Mouse (Mus musculus) MEL (cell line): ENCODE results near the gene Mrpl3. TPM values are rescaled to one million over a fixed set of nuclear protein-coding genes. Genes with fewer than 3 reads are reported as not detected.

Experiments
- DNase-seq: peaks from one replicate; pipeline ENCODE4 v3.0.0; 2011; ENCODE audit warnings: low read depth, low spot score
- H3K27ac ChIP-seq: 2 replicates; pipeline ENCODE4 v1.5.1; 2012; ENCODE audit warnings: low read depth, mild to moderate bottlenecking, control low read depth, low read length, moderate library complexity; ENCODE audit not compliant: control insufficient read depth
- H3K27me3 ChIP-seq, 2 experiments: fragments of 150-350 bp in 1 of 2; sonication (generic) in 1 of 2; 2 replicates each; pipeline ENCODE4 v1.6.1; 2012; ENCODE audit warnings: low read length in 2 of 2, mild to moderate bottlenecking in 2 of 2, improper control_type of control experiment in 1 of 2, moderate library complexity in 1 of 2; ENCODE audit not compliant: insufficient read depth in 2 of 2, control insufficient read depth in 1 of 2
- H3K36me3 ChIP-seq, 2 experiments: 2 replicates each; pipeline ENCODE4 v1.6.1; 2012 to 2014; ENCODE audit warnings: low read length in 2 of 2, improper control_type of control experiment in 1 of 2, inconsistent platforms in 1 of 2, mild to moderate bottlenecking in 1 of 2; ENCODE audit not compliant: insufficient read depth in 2 of 2, control insufficient read depth in 1 of 2
- H3K4me1 ChIP-seq, 2 experiments: fragments of 150-350 bp in 1 of 2; sonication (generic) in 1 of 2; 2 replicates each; pipeline ENCODE4 v1.6.1; 2012; ENCODE audit warnings: low read length in 2 of 2, improper control_type of control experiment in 1 of 2, mild to moderate bottlenecking in 1 of 2; ENCODE audit not compliant: insufficient read depth in 2 of 2, control insufficient read depth in 1 of 2
- H3K4me3 ChIP-seq, 2 experiments: fragments of 150-350 bp in 1 of 2; sonication (generic) in 1 of 2; 2 replicates each; pipeline ENCODE4 v1.5.1; 2012; ENCODE audit warnings: low read depth in 2 of 2, low read length in 2 of 2, mild to moderate bottlenecking in 2 of 2, moderate library complexity in 2 of 2, control low read depth in 1 of 2, improper control_type of control experiment in 1 of 2; ENCODE audit not compliant: control insufficient read depth in 1 of 2, insufficient read depth in 1 of 2
- H3K79me2 ChIP-seq: 2 replicates; pipeline ENCODE4 v1.6.1; 2012; ENCODE audit warnings: mild to moderate bottlenecking, low read length, moderate library complexity; ENCODE audit not compliant: control insufficient read depth, poor library complexity, insufficient read depth
- H3K9ac ChIP-seq: 2 replicates; pipeline ENCODE4 v1.6.1; 2012; ENCODE audit warnings: low read depth, mild to moderate bottlenecking, control low read depth, low read length, moderate library complexity; ENCODE audit not compliant: control insufficient read depth, poor library complexity, severe bottlenecking
- H3K9me3 ChIP-seq: fragments of 150-350 bp; sonication (generic); replicated peaks from 2 replicates; pipeline ENCODE4 v1.6.1; 2012; ENCODE audit warnings: mild to moderate bottlenecking, low read length, improper control_type of control experiment, moderate library complexity; ENCODE audit not compliant: insufficient read depth
- BHLHE40 ChIP-seq: IDR thresholded peaks from 2 replicates; pipeline ENCODE4 v1.6.1; 2012; ENCODE audit warnings: low read depth, mild to moderate bottlenecking, inconsistent platforms, low read length, improper control_type of control experiment, borderline replicate concordance
- CHD1 ChIP-seq: IDR thresholded peaks from 2 replicates; pipeline ENCODE4 v1.6.1; 2012; ENCODE audit warnings: low read depth, mild to moderate bottlenecking, inconsistent platforms, low read length, improper control_type of control experiment
- CHD2 ChIP-seq: IDR thresholded peaks from 2 replicates; pipeline ENCODE4 v1.6.1; 2011; ENCODE audit warnings: low read length, improper control_type of control experiment
- EP300 ChIP-seq, 2 experiments: IDR thresholded peaks; 2 replicates each; pipeline ENCODE4 v1.6.1; 2011; ENCODE audit warnings: improper control_type of control experiment in 2 of 2, low read length in 2 of 2, low read depth in 1 of 2, mild to moderate bottlenecking in 1 of 2
- ETS1 ChIP-seq: IDR thresholded peaks from 2 replicates; pipeline ENCODE4 v1.6.1; 2012; ENCODE audit warnings: low read depth, mild to moderate bottlenecking, inconsistent platforms, low read length, improper control_type of control experiment, moderate library complexity
- GABPA ChIP-seq: IDR thresholded peaks from 2 replicates; pipeline ENCODE4 v1.6.1; 2012; ENCODE audit warnings: low read depth, mild to moderate bottlenecking, inconsistent platforms, low read length, improper control_type of control experiment, moderate library complexity
- GATA1 ChIP-seq: IDR thresholded peaks from 2 replicates; pipeline ENCODE4 v1.6.1; 2011; ENCODE audit warnings: low read depth, low read length, improper control_type of control experiment
- KAT2A ChIP-seq: conservative IDR thresholded peaks from 2 replicates; pipeline ENCODE4 v1.6.1; 2012; ENCODE audit warnings: low read depth, low read length, improper control_type of control experiment, inconsistent platforms
- MAFK ChIP-seq: IDR thresholded peaks from 2 replicates; pipeline ENCODE4 v1.6.1; 2011; ENCODE audit warnings: low read depth, mild to moderate bottlenecking, low read length, improper control_type of control experiment, borderline replicate concordance
- MXI1 ChIP-seq: IDR thresholded peaks from 2 replicates; pipeline ENCODE4 v1.6.1; 2011; ENCODE audit warnings: mild to moderate bottlenecking, low read depth, low read length, improper control_type of control experiment
- MYC ChIP-seq: IDR thresholded peaks from 2 replicates; pipeline ENCODE4 v1.6.1; 2011; ENCODE audit warnings: low read depth, mild to moderate bottlenecking, low read length, improper control_type of control experiment, moderate library complexity
- NELFE ChIP-seq: IDR thresholded peaks from 2 replicates; pipeline ENCODE4 v1.6.1; 2011; ENCODE audit warnings: low read depth, low read length, improper control_type of control experiment
- POLR2A ChIP-seq, 2 experiments: IDR thresholded peaks; 2 replicates each; pipeline ENCODE4 v1.6.1; 2011 to 2012; ENCODE audit warnings: low read length in 2 of 2, mild to moderate bottlenecking in 2 of 2, control low read depth in 1 of 2, improper control_type of control experiment in 1 of 2, low read depth in 1 of 2, moderate library complexity in 1 of 2; ENCODE audit not compliant: control insufficient read depth in 1 of 2, insufficient read depth in 1 of 2, poor library complexity in 1 of 2
- POLR2AphosphoS2 ChIP-seq: IDR thresholded peaks from 2 replicates; pipeline ENCODE4 v1.6.1; 2011; ENCODE audit warnings: low read length, improper control_type of control experiment
- POLR2AphosphoS5 ChIP-seq: IDR thresholded peaks from 2 replicates; pipeline ENCODE4 v1.6.1; 2012; ENCODE audit warnings: low read depth, borderline replicate concordance, mild to moderate bottlenecking, inconsistent platforms, low read length, moderate library complexity, mixed read lengths
- SIN3A ChIP-seq: IDR thresholded peaks from 2 replicates; pipeline ENCODE4 v1.6.1; 2012; ENCODE audit warnings: low read length, improper control_type of control experiment, inconsistent platforms
- TBP ChIP-seq: IDR thresholded peaks from 2 replicates; pipeline ENCODE4 v1.8.0; 2011; ENCODE audit warnings: low read depth, low read length, improper control_type of control experiment
- USF2 ChIP-seq, 2 experiments: IDR thresholded peaks; 2 replicates each; pipeline ENCODE4 v1.6.1; 2011 to 2012; ENCODE audit warnings: improper control_type of control experiment in 2 of 2, low read length in 2 of 2, borderline replicate concordance in 1 of 2, inconsistent platforms in 1 of 2, low read depth in 1 of 2, mild to moderate bottlenecking in 1 of 2; ENCODE audit not compliant: insufficient read depth in 1 of 2
- ZC3H11A ChIP-seq: IDR thresholded peaks from 2 replicates; pipeline ENCODE4 v1.6.1; 2012; ENCODE audit warnings: low read depth, mild to moderate bottlenecking, inconsistent platforms, low read length, improper control_type of control experiment
- ZKSCAN1 ChIP-seq: IDR thresholded peaks from 2 replicates; pipeline ENCODE4 v1.6.1; 2012; ENCODE audit warnings: low read depth, mild to moderate bottlenecking, inconsistent platforms, low read length, improper control_type of control experiment, moderate library complexity
- polyA plus RNA-seq, 2 experiments: library from polyadenylated mRNA; stranded (reverse) in 1 of 2; unstranded in 1 of 2; fragments of >175 nt in 1 of 2; fragments of >200 nt in 1 of 2; gene quantifications; 2 replicates each; pipeline versions ENCODE4 v1.2.1 to v1.2.4; 2012; ENCODE audit warnings: low replicate concordance in 2 of 2, low read depth in 1 of 2; ENCODE audit not compliant: insufficient read length in 2 of 2, insufficient read depth in 1 of 2, missing spikeins in 1 of 2
- total RNA-seq: library from RNA; depleted of rRNA; stranded (reverse); fragments of 300-350 nt; gene quantifications from 2 replicates; pipeline ENCODE4 v1.2.3, GENCODE M21; 2012

The Mrpl3 gene
- total and polyA plus RNA-seq, 3 experiments = 177 to 209 TPM; not detected in 1

DNA sequence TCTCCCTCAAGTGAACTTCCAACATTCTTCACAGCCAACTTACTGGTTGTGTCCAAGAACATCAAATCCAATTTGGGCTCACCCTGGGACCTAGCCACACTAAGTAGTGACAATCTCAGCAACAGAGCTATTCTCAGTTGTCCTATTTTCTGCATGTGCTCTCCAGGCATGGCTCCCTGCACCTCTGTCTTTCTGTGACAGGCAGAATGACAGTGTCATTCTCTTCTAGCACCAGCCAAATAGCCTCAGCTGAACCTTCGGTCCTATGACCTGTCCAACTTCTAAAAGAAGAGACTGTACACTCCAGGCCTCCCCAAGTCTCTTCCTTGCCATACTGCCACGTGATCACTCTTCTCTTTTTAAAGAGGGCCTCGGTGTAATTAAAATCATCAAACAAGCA lies 24.7 kb upstream of the Mrpl3 start:
- Histone ChIP-seq H3K9ac (no peak overlapping the region), H3K9me3 (no peaks in the 10 kb centered on the region), H3K79me2 (no peaks in the 10 kb centered on the region), H3K36me3 (no peaks in the 10 kb centered on the region), H3K4me3 (no peak overlapping the region), H3K27me3 (no peaks in the 10 kb centered on the region), H3K4me1 (no peaks in the 10 kb centered on the region), H3K27ac (no peak overlapping the region)
- no peak for TF ChIP-seq USF2 (IDR thresholded peaks at IDR 0.05; ENCODE audit: borderline replicate concordance in 1 of 2, insufficient read depth in 1 of 2, low read depth in 1 of 2, low read length in 2 of 2)
- no peak for DNase-seq

GRCm38 (mm10) chr9:105032572-105032971 lies 20.5 kb upstream of the Mrpl3 start:
- H3K9ac ChIP-seq = no peak overlapping the region
- H3K36me3 ChIP-seq = no peaks in the 10 kb centered on the region
- H3K4me3 ChIP-seq = no peak overlapping the region
- no peak overlapping the region for H3K27ac ChIP-seq
- H3K27me3 ChIP-seq = no peaks in the 10 kb centered on the region
- no peak for DNase-seq
- peaks cover 0 to 6% of the 10 kb centered on the region in 2 experiments; a peak in 2 of 4 replicates for H3K4me1 ChIP-seq
- H3K79me2 ChIP-seq = no peaks in the 10 kb centered on the region
- no peak for TF ChIP-seq GABPA
- TF ChIP-seq GATA1 = no peak
- TF ChIP-seq KAT2A = no peak
- no peak for TF ChIP-seq ZC3H11A
- TF ChIP-seq CHD1 = no peak
- TF ChIP-seq CHD2 = no peak
- TF ChIP-seq SIN3A = no peak
- TF ChIP-seq POLR2A (IDR thresholded peaks at IDR 0.05; ENCODE audit: control insufficient read depth in 1 of 2, insufficient read depth in 1 of 2, low read depth in 1 of 2, low read length in 2 of 2, poor library complexity in 1 of 2) = no peak
- TF ChIP-seq POLR2AphosphoS5 = no peak
- no peak for TF ChIP-seq MAFK
- TF ChIP-seq MYC = no peak
- no peak for TF ChIP-seq ETS1
- no peak for TF ChIP-seq TBP
- TF ChIP-seq BHLHE40 = no peak
- no peak for TF ChIP-seq MXI1
- no peak for TF ChIP-seq POLR2AphosphoS2
- TF ChIP-seq EP300 (IDR thresholded peaks at IDR 0.05; ENCODE audit: low read depth in 1 of 2, low read length in 2 of 2) = no peak
- no peak for TF ChIP-seq NELFE
- no peak for TF ChIP-seq ZKSCAN1
- no peaks in the 10 kb centered on the region for H3K9me3 ChIP-seq
